Mouse (Mus musculus) neural tube, embryonic 13.5 days (tissue): Measurements from ENCODE around the gene Zfp879. TPM values are rescaled to one million over a fixed set of nuclear protein-coding genes. Genes with fewer than 3 reads are reported as not detected.

ENCODE experiments used
- ATAC-seq: fragments of 200-750 bp; cut with Nextera tagmentation; 2 replicates; pipeline ENCODE4 v1.8.0; 2017; ENCODE audit warnings: low read depth, mild to moderate bottlenecking, moderate TSS enrichment, moderate library complexity
- H3K27ac ChIP-seq: fragments of 300-500 bp; sonication (generic); replicated peaks from 2 replicates; pipeline ENCODE4 v1.5.1; 2015; ENCODE audit warnings: moderate library complexity, mild to moderate bottlenecking, inconsistent platforms
- H3K27me3 ChIP-seq: fragments of 300-500 bp; sonication (generic); 2 replicates; pipeline ENCODE4 v1.6.1; 2015; ENCODE audit warnings: mild to moderate bottlenecking, inconsistent platforms
- H3K36me3 ChIP-seq: fragments of 300-500 bp; sonication (generic); 2 replicates; pipeline ENCODE4 v1.6.1; 2015; ENCODE audit warnings: mild to moderate bottlenecking, inconsistent platforms
- H3K4me1 ChIP-seq: fragments of 300-500 bp; sonication (generic); replicated peaks from 2 replicates; pipeline ENCODE4 v1.6.1; 2015; ENCODE audit warnings: inconsistent platforms
- H3K4me2 ChIP-seq: fragments of 300-500 bp; sonication (generic); 2 replicates; pipeline ENCODE4 v1.6.1; 2015; ENCODE audit warnings: inconsistent platforms, mild to moderate bottlenecking, moderate library complexity
- H3K4me3 ChIP-seq: fragments of 300-500 bp; sonication (generic); 2 replicates; pipeline ENCODE4 v1.5.1; 2015; ENCODE audit warnings: mild to moderate bottlenecking, inconsistent platforms
- H3K9ac ChIP-seq: fragments of 300-500 bp; sonication (generic); 2 replicates; pipeline ENCODE4 v1.6.1; 2015; ENCODE audit warnings: moderate library complexity, mild to moderate bottlenecking, inconsistent platforms
- H3K9me3 ChIP-seq: fragments of 300-500 bp; sonication (generic); 2 replicates; pipeline ENCODE4 v1.6.1; 2016; ENCODE audit warnings: inconsistent platforms
- WGBS: fragments of 180-500 bp; shearing (Covaris S2); methylation state at CpG from one replicate; pipeline ENCODE4 v1.1.7; 2015; 5-methylcytosine and 5-hydroxymethylcytosine counted together
- polyA plus RNA-seq: library from polyadenylated mRNA; unstranded; fragments of >200 nt; fragmentation: Nextera tagmentation; extraction: Ambion mirVana; gene quantifications from 2 replicates; pipeline ENCODE4 v1.2.1, GENCODE M21; 2015

Gene Zfp879
- polyA plus RNA-seq = 0.99 and 1.5 TPM in 2 replicates

DNA sequence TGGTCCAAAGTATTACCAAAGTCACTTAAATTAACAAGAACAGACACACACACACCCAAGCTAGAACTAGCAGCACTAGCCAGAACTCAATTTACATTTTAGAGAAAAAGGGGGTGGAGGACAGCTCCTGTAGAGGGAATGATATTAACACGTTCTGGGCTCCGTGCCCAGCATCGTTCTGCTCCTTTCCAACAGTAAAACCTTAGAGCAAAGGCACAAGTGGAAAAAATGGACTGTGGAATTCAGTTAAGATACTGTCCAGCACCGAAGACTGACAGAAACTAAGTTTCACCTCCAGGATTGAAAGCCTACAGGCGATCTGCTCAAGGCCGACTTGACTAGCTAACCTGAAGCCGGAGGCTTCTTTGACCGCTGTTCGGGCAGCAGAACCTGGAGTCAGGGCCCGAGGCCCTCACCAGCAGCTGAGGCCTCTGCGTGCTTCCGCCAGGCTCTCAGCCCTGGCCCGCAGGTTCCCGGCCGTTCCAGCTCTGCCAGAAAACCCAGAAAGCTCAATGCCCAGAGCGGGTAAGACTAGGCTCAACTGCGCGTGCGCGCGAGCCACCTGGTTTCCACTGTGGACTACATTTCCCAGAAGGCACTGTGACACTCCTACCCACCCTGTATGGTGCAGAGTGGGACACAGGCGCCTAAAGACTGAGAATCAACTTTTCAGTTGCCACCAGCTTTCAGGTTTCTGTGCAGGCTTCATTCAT, at the start of gene Zfp879:
Gene Zfp879 (minus strand): TSS at position 530 of the 713 bp plus-strand sequence.
- Histone ChIP-seq H3K36me3 (no peaks in the 10 kb centered on the region), H3K9ac (peak within 1 kb of the TSS; percentile 74), H3K4me2 (peak within 1 kb of the TSS; percentile 67), H3K27me3 (no peaks in the 10 kb centered on the region), H3K27ac (peak within 1 kb of the TSS; percentile 78), H3K4me3 (peak within 1 kb of the TSS; percentile 45), H3K4me1 (peaks cover 10% of the 10 kb centered on the region), H3K9me3 (no peaks in the 10 kb centered on the region)
- 26% methylated on average over 22 of the region's 22 CpGs for WGBS
- peak; percentile 96 for ATAC-seq

DNA sequence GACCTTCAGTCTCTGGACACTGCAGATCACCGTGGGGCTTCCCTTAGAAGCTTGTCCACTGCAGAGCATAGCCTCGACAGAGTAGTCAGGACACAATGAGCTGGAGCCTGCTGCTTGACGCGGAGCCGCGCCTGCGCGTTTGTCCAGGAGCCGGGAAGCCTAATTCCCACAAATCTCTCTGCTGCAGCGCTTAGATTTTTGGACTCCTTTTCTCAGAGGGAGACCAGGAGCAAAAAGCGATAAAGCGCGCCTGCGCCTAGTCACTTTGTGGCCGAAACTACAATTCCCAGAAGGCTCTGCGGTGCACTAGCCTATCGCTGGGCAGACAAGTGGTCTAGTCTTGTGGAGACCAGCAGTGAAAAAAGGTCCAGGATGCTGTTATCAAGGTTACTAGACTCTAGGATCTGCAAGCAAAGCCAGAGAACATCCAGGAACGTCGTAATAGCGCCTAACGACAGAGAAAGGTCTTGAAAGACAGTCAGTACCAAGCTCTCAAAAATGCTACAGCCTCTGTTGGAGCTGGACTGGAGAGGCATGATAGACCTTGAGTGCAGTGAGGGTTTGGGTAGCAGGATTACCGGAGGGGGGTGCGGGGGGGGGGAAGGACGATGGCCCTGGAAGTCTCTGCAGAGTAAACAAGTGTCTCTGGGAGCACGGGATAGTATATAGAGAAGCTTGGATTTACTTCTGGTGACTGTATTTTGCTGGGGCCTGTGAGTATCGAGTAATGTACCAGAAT, 46.2 kb upstream of the Zfp879 start, which contains the start of gene Zfp454:
Gene Zfp454 (minus strand): TSS at position 262 of the 739 bp plus-strand sequence.
- WGBS = 6% methylated on average over 26 of the region's 26 CpGs
- H3K36me3 ChIP-seq = peaks cover 26% of the 10 kb centered on the region
- H3K4me2 ChIP-seq = peak within 1 kb of the TSS; percentile 83
- no peaks in the 10 kb centered on the region for H3K27me3 ChIP-seq
- ATAC-seq = peak; percentile 94
- peak within 1 kb of the TSS; percentile 53 for H3K4me3 ChIP-seq
- H3K4me1 ChIP-seq = peaks cover 25% of the 10 kb centered on the region
- peaks cover 4% of the 10 kb centered on the region for H3K9me3 ChIP-seq
- peak within 1 kb of the TSS; percentile 83 for H3K27ac ChIP-seq
- peak within 1 kb of the TSS; percentile 77 for H3K9ac ChIP-seq

DNA sequence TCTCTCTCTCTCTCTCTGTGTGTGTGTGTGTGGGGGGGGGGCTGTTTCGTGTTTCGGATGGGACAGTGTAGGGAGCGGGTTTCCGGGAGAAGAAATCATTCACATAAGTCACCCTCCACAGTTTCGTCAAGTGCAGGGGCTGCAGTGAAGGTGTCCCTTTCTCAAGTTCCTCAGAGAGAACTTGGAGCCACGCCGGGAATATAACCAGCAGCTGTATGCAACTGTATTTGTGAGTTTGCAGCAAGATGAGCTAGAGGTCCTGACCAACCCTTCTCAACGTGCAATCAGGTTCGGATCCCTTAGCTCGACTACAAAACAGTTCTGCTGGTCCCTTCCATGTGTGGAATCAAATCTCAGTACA, 45.6 kb upstream of the Zfp879 start:
- H3K9ac ChIP-seq = peak overlapping the region; percentile 77
- no peaks in the 10 kb centered on the region for H3K27me3 ChIP-seq
- peak overlapping the region; percentile 83 for H3K4me2 ChIP-seq
- H3K27ac ChIP-seq = peak overlapping the region; percentile 83
- ATAC-seq = peak; percentile 36
- no peaks in the 10 kb centered on the region for H3K9me3 ChIP-seq
- H3K36me3 ChIP-seq = peaks cover 32% of the 10 kb centered on the region
- WGBS = 28% methylated on average over 10 of the region's 10 CpGs
- peaks cover 25% of the 10 kb centered on the region for H3K4me1 ChIP-seq
- H3K4me3 ChIP-seq = peak overlapping the region; percentile 53

DNA sequence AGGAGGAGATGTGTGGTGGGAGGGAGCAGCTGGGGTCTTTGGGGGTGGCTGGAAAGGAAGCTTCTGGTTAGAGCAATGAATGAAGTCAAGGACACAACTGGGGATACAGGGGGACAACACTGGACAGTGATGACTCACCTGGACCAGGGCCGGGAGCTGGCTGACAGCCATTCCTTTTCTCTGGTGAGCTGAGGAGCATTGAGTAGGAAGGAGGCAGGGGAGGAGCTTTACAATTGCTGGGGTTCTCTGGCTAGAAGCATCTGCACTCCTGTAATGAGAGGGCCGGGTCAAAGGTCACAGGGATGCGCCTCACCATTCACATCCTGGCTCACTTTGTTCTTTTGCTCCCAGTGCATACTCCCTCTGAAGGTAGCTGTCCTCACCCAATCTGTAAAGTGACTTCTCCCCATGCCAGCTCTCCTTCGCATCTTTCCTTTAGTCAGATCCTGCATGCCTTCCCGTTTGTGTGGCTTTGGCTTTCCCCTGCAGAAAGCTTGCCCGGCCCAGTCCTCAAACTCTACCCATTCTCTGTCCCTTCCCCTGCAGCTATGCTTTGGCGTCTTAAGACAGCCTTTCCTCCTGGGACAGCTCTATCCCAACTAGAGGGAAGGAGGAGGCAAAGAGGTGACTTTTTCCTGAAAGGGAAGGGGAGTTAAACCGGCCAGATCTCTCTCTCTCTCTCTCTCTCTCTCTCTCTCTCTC, 45.0 kb upstream of the Zfp879 start:
- Histone ChIP-seq H3K4me1 (peaks cover 25% of the 10 kb centered on the region), H3K27ac (no peak overlapping the region), H3K36me3 (peaks cover 36% of the 10 kb centered on the region), H3K4me2 (peak overlapping the region; percentile 83), H3K27me3 (no peaks in the 10 kb centered on the region), H3K9ac (peak overlapping the region; percentile 77), H3K9me3 (0 out of 2 replicates have a peak, but pooled peaks cover 2% of the 10 kb centered on the region), H3K4me3 (peak overlapping the region; percentile 53)
- ATAC-seq = peak; percentile 12; the same call in 1 of the 2 replicates
- WGBS = 47% methylated on average over 8 of the region's 8 CpGs

GRCm38 (mm10) chr11:50883756-50884155, 42.4 kb upstream of the Zfp879 start:
- no peak overlapping the region for H3K9ac ChIP-seq
- no peak overlapping the region for H3K4me3 ChIP-seq
- no peak overlapping the region for H3K4me2 ChIP-seq
- no peaks in the 10 kb centered on the region for H3K27me3 ChIP-seq
- 94% methylated on average over 3 of the region's 3 CpGs for WGBS
- no peak for ATAC-seq
- peaks cover 60% of the 10 kb centered on the region for H3K36me3 ChIP-seq
- H3K27ac ChIP-seq = no peak overlapping the region
- peaks cover 6% of the 10 kb centered on the region; the same call in 1 of the 2 replicates for H3K9me3 ChIP-seq
- H3K4me1 ChIP-seq = peaks cover 25% of the 10 kb centered on the region

- no peak overlapping the region for H3K9ac ChIP-seq
- 97% methylated on average over 3 of the region's 3 CpGs for WGBS
- no peaks in the 10 kb centered on the region for H3K27me3 ChIP-seq
- H3K27ac ChIP-seq = no peak overlapping the region
- H3K4me1 ChIP-seq = no peaks in the 10 kb centered on the region
- H3K4me3 ChIP-seq = no peak overlapping the region
- no peak overlapping the region for H3K4me2 ChIP-seq
- peaks cover 95% of the 10 kb centered on the region for H3K36me3 ChIP-seq
- ATAC-seq = no peak
- H3K9me3 ChIP-seq = peaks cover 32% of the 10 kb centered on the region
These were observed 37.3 kb upstream of the Zfp879 start for GRCm38 (mm10) chr11:50878641-50879040.

GRCm38 (mm10) chr11:50850989-50851601, 9.7 kb upstream of the Zfp879 start:
- Histone ChIP-seq H3K36me3 (no peaks in the 10 kb centered on the region), H3K4me2 (peak overlapping the region; percentile 75), H3K9me3 (no peaks in the 10 kb centered on the region), H3K4me1 (peaks cover 16% of the 10 kb centered on the region), H3K27ac (no peak overlapping the region), H3K27me3 (peaks cover 74% of the 10 kb centered on the region), H3K4me3 (peak overlapping the region; percentile 43), H3K9ac (peak overlapping the region; percentile 67)
- ATAC-seq = peak; percentile 8; the same call in 1 of the 2 replicates
- WGBS = under 1% methylated on average over 71 of the region's 72 CpGs

GRCm38 (mm10) chr11:50850177-50850735, 8.9 kb upstream of the Zfp879 start, which contains the start of gene Grm6:
Gene Grm6, plus strand, starts transcription at chr11:50850685.
- Histone ChIP-seq H3K27ac (no peak within 1 kb of the TSS), H3K27me3 (peaks cover 74% of the 10 kb centered on the region), H3K4me2 (peak within 1 kb of the TSS; percentile 75), H3K4me1 (peaks cover 16% of the 10 kb centered on the region), H3K36me3 (no peaks in the 10 kb centered on the region), H3K4me3 (peak within 1 kb of the TSS; percentile 43), H3K9me3 (no peaks in the 10 kb centered on the region), H3K9ac (peak within 1 kb of the TSS; percentile 67)
- ATAC-seq = no peak
- 3% methylated on average over 11 of the region's 11 CpGs for WGBS

- 4% methylated on average over 10 of the region's 10 CpGs for WGBS
These were observed 8.0 kb upstream of the Zfp879 start for GRCm38 (mm10) chr11:50849310-50849709.

DNA sequence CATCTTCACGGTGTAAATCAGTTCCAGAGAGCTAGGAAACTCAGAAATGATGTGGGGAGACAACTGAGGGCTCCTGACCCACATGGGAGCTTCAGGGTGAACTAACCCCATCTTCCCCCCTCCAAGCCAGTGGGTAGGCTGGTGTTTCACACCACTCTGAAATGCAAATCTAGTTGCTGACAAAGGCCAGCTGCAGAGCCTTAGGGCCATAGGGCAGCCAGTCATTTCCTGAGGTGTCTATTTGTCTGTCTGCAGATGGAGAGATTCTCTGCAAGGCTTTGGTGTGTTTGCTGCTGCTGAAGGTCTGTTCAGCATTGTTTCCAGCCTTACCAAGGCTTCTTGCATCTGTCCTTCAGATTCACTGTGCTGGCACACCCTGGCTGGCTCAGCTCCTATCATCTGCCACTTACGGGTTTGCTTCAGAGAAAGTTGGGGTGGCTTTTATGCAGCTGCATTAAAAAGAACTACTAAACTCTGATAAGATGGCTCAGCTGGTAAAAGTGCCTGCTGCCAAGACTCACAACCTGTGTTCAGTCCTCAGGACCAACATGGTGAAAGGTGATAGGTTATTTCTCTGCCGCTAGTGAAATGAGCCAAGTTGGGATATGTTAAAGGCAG, 7.3 kb upstream of the Zfp879 start:
- H3K27me3 ChIP-seq = peaks cover 66% of the 10 kb centered on the region
- no peaks in the 10 kb centered on the region for H3K9me3 ChIP-seq
- no peaks in the 10 kb centered on the region for H3K36me3 ChIP-seq
- H3K4me1 ChIP-seq = peaks cover 16% of the 10 kb centered on the region
- H3K9ac ChIP-seq = no peak overlapping the region
- no peak overlapping the region for H3K4me2 ChIP-seq
- H3K4me3 ChIP-seq = no peak overlapping the region
- ATAC-seq = no peak
- no peak overlapping the region for H3K27ac ChIP-seq
- 39% methylated on average over 3 of the region's 3 CpGs for WGBS

More at GRCm38 (mm10) chr11:50849310-50849709, 8.0 kb upstream of the Zfp879 start:
- ATAC-seq = no peak
- peaks cover 16% of the 10 kb centered on the region for H3K4me1 ChIP-seq
- no peaks in the 10 kb centered on the region for H3K36me3 ChIP-seq
- H3K4me3 ChIP-seq = no peak overlapping the region
- no peak overlapping the region for H3K4me2 ChIP-seq
- no peaks in the 10 kb centered on the region for H3K9me3 ChIP-seq
- no peak overlapping the region for H3K27ac ChIP-seq
- peaks cover 73% of the 10 kb centered on the region for H3K27me3 ChIP-seq
- H3K9ac ChIP-seq = no peak overlapping the region

GRCm38 (mm10) chr11:50847047-50847446, 5.7 kb upstream of the Zfp879 start:
- H3K4me2 ChIP-seq = no peak overlapping the region
- ATAC-seq = no peak
- peaks cover 51% of the 10 kb centered on the region for H3K27me3 ChIP-seq
- no peak overlapping the region for H3K9ac ChIP-seq
- no peak overlapping the region for H3K27ac ChIP-seq
- no peak overlapping the region for H3K4me3 ChIP-seq
- WGBS = 73% methylated on average over 5 of the region's 5 CpGs
- H3K36me3 ChIP-seq = no peaks in the 10 kb centered on the region
- no peaks in the 10 kb centered on the region for H3K9me3 ChIP-seq
- H3K4me1 ChIP-seq = peaks cover 16% of the 10 kb centered on the region
